Mouse (Mus musculus): ENCODE measurements around the gene Acbd7. TPM values are rescaled to one million over a fixed set of nuclear protein-coding genes. Genes with fewer than 3 reads are reported as not detected.

Acbd7 gene
- polyA plus RNA-seq, 1 experiment from 2014 or later, result 1.3 TPM

DNA sequence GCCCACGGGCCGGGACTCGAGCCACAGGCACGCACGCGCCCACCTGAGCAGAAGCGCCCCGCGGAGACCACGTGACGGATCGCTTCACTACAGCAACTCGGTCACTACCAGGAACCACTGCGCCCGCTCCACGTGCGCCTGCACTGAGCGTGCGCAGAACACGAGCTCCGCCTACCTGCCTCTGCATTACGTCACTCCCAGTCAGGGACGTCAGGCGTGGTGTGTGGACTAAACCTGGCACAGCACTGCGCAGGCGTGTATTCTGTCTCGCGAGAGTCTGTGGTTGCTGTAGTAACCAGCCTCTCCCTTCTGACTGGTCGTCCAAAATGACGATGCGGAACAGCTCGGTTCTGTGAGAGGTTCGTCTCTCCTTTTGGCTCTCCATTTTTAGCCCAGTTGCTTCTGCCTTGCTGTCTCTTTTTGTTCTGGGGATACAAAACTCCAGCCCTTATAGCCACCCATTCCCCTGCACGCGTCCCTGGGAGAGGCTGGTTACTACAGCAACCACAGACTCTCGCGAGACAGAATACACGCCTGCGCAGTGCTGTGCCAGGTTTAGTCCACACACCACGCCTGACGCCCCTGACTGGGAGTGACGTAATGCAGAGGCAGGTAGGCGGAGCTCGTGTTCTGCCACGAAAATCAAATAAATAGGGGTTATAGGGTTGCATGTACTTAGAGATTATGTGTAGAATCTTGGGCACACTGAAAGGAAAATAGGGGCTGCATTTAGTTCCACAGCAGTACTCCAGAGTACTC lies 3.3 kb upstream of the Acbd7 start, which contains the start of gene Rpp38:
Gene Rpp38 (minus strand): TSS at position 160 of the 759 bp plus-strand sequence.
- peak within 1 kb of the TSS; percentile 51 for H3K4me3 ChIP-seq
- no peaks in the 10 kb centered on the region for H3K9me3 ChIP-seq
- peak within 1 kb of the TSS; percentile 50 for H3K9ac ChIP-seq (replicated peaks)
- peak within 1 kb of the TSS; percentile 56 for H3K4me2 ChIP-seq (replicated peaks)
- WGBS, result under 1% methylated on average over 45 of the region's 45 CpGs
- peak; percentile 98 for ATAC-seq (replicated peaks)
- peaks cover 17% of the 10 kb centered on the region for H3K36me3 ChIP-seq
- H3K27ac ChIP-seq (replicated peaks), result peak within 1 kb of the TSS; percentile 82
- peaks cover 22% of the 10 kb centered on the region for H3K4me1 ChIP-seq
- H3K27me3 ChIP-seq, result 0 out of 2 replicates have a peak, but pooled peaks cover 9% of the 10 kb centered on the region

DNA sequence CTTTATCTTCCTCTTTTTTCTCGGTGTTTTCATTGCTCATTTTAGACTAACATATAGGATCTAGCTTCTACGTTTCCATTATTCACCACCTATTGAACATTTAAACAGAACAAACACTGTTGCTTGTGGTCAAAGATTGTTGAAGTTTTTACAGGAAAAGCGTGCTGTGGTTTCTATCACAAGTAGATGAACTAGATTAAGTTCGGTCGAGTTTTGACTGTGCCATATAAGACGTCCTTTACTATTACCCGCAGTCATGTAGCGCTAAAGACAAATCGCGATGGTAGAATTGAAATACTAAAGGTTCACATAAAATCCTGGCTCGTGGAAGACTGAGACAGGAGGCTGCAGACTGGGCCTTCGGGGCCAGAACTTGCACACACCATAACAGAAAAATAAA lies 2.2 kb upstream of the Acbd7 start:
- 0 out of 2 replicates have a peak, but pooled peaks cover 9% of the 10 kb centered on the region for H3K27me3 ChIP-seq
- no peak overlapping the region for H3K4me3 ChIP-seq
- peaks cover 7% of the 10 kb centered on the region; the same call in 1 of the 2 replicates for H3K36me3 ChIP-seq
- whole genome bisulfite sequencing, result 91% methylated on average over 12 of the region's 12 CpGs
- H3K4me1 ChIP-seq, result peaks cover 22% of the 10 kb centered on the region
- no peak overlapping the region for H3K9ac ChIP-seq (replicated peaks)
- no peaks in the 10 kb centered on the region for H3K9me3 ChIP-seq
- ATAC-seq (replicated peaks), result no peak
- no peak overlapping the region for H3K27ac ChIP-seq (replicated peaks)
- H3K4me2 ChIP-seq (replicated peaks), result no peak overlapping the region

DNA sequence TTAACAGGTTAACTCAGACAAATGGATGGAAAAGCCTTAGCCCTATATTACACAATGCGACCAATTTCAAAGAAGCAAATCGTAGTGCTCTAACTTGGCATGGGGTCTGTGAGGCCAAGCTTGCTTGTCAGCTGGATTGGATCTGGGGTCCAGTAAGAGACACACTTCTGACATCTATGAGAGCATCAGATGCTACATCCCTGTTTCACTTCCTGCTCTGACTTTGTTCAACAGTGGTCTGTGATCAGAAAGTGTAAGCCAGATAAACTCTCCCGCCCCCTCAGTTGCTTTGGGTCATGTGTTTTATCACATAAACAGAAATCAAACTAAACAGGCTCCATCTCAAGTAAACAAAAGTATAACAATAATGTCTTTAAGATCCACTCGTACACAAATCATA lies 12.5 kb downstream of the Acbd7 start:
- no peaks in the 10 kb centered on the region for H3K36me3 ChIP-seq
- no peaks in the 10 kb centered on the region for H3K4me1 ChIP-seq
- H3K4me3 ChIP-seq, result no peak overlapping the region
- ATAC-seq (replicated peaks), result no peak
- no peaks in the 10 kb centered on the region for H3K27me3 ChIP-seq
- no peak overlapping the region for H3K9ac ChIP-seq (replicated peaks)
- WGBS, result 80% methylated on average over 4 of the region's 4 CpGs
- H3K4me2 ChIP-seq (replicated peaks), result no peak overlapping the region
- no peak overlapping the region for H3K27ac ChIP-seq (replicated peaks)
- no peaks in the 10 kb centered on the region for H3K9me3 ChIP-seq

DNA sequence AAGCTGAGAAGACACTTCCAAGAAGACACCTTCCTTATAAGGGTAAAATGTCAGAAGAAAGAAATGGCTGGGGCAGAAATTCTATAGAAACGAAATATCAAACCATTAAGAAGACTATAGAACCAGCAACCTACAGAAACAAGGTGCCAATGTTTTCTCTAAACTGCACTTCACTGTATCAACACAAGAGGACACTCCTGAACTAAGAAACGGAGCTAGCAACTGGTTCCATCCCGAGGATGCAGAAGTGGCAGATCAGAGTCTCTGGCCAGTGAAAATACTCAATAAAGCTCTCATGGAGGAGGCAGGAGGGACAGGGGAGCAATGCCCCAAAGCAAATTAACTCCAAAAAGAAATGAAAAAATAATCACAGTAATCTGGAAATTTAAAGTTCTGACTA lies 13.0 kb downstream of the Acbd7 start:
- Histone ChIP-seq H3K27ac (replicated peaks) (no peak overlapping the region), H3K36me3 (no peaks in the 10 kb centered on the region), H3K4me1 (no peaks in the 10 kb centered on the region), H3K9ac (replicated peaks) (no peak overlapping the region), H3K4me3 (no peak overlapping the region), H3K4me2 (replicated peaks) (no peak overlapping the region), H3K9me3 (no peaks in the 10 kb centered on the region), H3K27me3 (no peaks in the 10 kb centered on the region)
- 19% methylated on average over 3 of the region's 3 CpGs for WGBS
- ATAC-seq (replicated peaks), result no peak

DNA sequence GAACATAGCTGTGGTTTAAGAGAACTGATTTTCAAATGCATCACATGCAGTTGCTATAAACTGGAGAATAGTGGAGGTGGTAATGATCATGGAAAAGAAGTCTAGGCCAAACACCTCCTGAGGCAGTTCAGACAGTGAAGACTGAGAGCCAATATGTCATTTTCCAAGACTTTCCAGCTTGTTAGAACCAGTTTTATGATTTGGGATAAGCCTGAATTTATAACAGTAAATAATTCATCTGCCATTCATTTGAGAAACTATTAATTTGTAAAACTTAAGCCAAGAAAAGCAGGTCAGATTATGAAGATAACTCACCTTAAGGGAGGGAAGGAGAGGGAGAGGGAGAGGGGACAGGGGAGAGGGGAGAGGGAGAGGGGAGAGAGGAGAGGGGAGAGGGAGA lies 17.2 kb downstream of the Acbd7 start:
- Histone ChIP-seq H3K9ac (replicated peaks) (no peak overlapping the region), H3K4me3 (no peak overlapping the region), H3K27me3 (no peaks in the 10 kb centered on the region), H3K36me3 (no peaks in the 10 kb centered on the region), H3K9me3 (no peaks in the 10 kb centered on the region), H3K4me2 (replicated peaks) (no peak overlapping the region), H3K4me1 (no peaks in the 10 kb centered on the region), H3K27ac (replicated peaks) (no peak overlapping the region)
- no peak for ATAC-seq (replicated peaks)

DNA sequence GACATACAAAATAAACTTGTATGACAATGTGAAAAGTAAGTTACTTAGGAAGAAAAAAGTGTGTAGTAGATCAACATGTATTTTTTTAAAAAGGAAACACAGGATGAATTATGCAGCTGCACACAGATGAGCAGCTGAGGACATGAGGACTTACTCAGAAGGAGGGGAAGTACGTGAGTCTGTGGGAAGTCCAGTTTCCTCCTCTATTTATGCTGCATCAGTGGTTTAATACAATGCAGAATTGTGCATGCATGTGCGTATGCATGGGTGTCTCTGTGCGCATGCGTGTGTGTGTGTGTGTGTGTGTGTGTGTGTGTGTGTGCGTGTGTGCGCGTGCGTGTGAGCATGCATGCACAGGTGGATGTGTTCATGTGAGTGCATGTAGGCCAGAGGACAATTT lies 19.8 kb downstream of the Acbd7 start:
- H3K4me1 ChIP-seq, result no peaks in the 10 kb centered on the region
- H3K9me3 ChIP-seq, result no peaks in the 10 kb centered on the region
- no peak overlapping the region for H3K9ac ChIP-seq (replicated peaks)
- no peaks in the 10 kb centered on the region for H3K36me3 ChIP-seq
- H3K4me2 ChIP-seq (replicated peaks), result no peak overlapping the region
- no peak overlapping the region for H3K4me3 ChIP-seq
- WGBS, result 93% methylated on average over 8 of the region's 8 CpGs
- no peak for ATAC-seq (replicated peaks)
- no peak overlapping the region for H3K27ac ChIP-seq (replicated peaks)
- H3K27me3 ChIP-seq, result no peaks in the 10 kb centered on the region

DNA sequence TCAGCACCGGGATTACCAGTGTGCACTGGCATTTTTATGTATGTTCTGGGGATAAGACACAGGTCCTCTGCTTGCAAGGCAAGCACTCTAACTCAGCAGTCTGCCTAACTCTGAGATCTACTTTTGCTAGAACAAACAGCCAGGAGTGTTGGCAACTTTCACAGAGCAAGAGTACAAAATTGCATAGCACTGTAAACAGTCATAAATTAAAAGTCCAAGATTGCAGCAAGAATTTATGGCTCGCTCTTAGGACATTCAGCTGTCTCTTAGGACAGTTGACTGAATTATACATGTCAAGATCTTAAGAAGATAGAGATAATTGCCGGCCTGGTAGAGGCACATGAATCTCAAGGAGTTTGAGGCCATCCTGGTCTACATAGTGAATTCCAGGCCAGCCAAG lies 20.3 kb downstream of the Acbd7 start:
- Histone ChIP-seq H3K4me1 (no peaks in the 10 kb centered on the region), H3K4me3 (no peak overlapping the region), H3K9me3 (no peaks in the 10 kb centered on the region), H3K27ac (replicated peaks) (no peak overlapping the region), H3K4me2 (replicated peaks) (no peak overlapping the region), H3K36me3 (no peaks in the 10 kb centered on the region), H3K27me3 (no peaks in the 10 kb centered on the region), H3K9ac (replicated peaks) (no peak overlapping the region)
- 78% methylated on average over 3 of the region's 3 CpGs for WGBS
- ATAC-seq (replicated peaks), result no peak

DNA sequence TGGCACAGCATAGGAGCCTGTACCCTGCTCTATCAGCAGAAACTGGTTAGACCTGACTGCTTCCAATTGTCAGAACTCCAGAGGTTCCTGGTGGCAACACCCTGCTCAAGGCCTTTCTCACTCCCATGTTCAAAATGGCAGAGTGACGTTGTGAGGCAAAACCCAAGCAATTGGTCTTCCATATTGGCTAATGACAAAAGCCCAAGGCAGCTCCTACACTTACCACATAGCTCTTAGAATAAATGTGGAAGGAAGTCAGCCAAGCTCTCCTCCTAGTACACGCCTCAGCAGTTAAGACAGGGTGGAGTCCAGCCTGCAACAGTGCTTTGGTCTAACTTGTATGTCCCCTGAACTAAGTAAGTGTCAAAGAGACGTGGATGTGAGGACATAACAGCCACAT lies 21.9 kb downstream of the Acbd7 start:
- no peak overlapping the region for H3K27ac ChIP-seq (replicated peaks)
- no peaks in the 10 kb centered on the region for H3K27me3 ChIP-seq
- H3K9ac ChIP-seq (replicated peaks), result no peak overlapping the region
- H3K4me2 ChIP-seq (replicated peaks), result no peak overlapping the region
- ATAC-seq (replicated peaks), result no peak
- H3K9me3 ChIP-seq, result no peaks in the 10 kb centered on the region
- H3K4me3 ChIP-seq, result no peak overlapping the region
- no peaks in the 10 kb centered on the region for H3K4me1 ChIP-seq
- H3K36me3 ChIP-seq, result no peaks in the 10 kb centered on the region
- WGBS, result 78% methylated on average over 3 of the region's 3 CpGs

DNA sequence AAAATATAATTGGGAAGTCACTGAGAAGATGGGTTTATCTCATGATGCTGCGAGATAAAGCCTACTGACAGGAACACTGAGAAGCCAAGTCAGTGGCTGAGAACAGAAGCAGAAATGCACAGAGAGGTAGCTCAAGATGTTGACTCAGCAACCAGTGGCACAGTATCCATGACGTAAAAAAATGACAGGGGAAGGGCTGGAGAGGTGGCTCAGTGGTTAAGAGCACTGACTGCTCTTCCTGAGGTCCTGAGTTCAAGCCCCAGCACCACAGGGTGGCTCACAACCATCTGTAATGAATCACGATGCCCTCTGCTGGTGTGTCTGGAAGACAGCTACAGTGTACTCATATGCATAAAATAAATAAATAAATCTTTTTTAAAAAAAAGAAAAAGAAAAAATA lies 25.1 kb downstream of the Acbd7 start:
- Histone ChIP-seq H3K4me3 (no peak overlapping the region), H3K9me3 (no peaks in the 10 kb centered on the region), H3K36me3 (no peaks in the 10 kb centered on the region), H3K4me1 (no peaks in the 10 kb centered on the region; the same call in 1 of the 2 replicates), H3K27me3 (no peaks in the 10 kb centered on the region), H3K9ac (replicated peaks) (no peak overlapping the region), H3K4me2 (replicated peaks) (no peak overlapping the region), H3K27ac (replicated peaks) (no peak overlapping the region)
- WGBS, result 91% methylated on average over 3 of the region's 3 CpGs
- no peak for ATAC-seq (replicated peaks)

DNA sequence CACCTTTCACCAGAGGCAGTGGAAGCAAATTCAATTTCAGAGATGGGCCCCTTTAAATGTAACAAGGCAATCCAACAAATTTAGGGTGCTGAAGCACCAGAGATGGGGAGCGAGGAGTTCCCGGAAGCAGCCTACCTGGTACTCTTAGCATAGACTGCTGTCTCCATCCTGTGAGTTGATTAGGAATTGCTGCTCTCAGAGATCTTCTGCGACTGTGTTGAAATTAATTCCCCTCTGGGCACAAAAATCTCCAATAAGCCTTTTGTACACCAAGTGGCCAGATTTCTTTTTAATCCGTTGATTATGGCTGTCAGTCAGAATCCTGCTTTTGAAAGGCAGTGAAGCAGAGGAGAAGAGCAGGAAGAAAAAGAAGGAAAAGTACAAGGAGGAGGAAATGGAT lies 29.2 kb downstream of the Acbd7 start:
- no peaks in the 10 kb centered on the region for H3K27me3 ChIP-seq
- no peaks in the 10 kb centered on the region for H3K36me3 ChIP-seq
- H3K9me3 ChIP-seq, result no peaks in the 10 kb centered on the region
- H3K4me2 ChIP-seq (replicated peaks), result no peak overlapping the region
- no peak for ATAC-seq (replicated peaks)
- H3K4me3 ChIP-seq, result no peak overlapping the region
- no peak overlapping the region for H3K27ac ChIP-seq (replicated peaks)
- H3K4me1 ChIP-seq, result no peaks in the 10 kb centered on the region; the same call in 1 of the 2 replicates
- no peak overlapping the region for H3K9ac ChIP-seq (replicated peaks)
- WGBS, result 22% methylated on average over 4 of the region's 4 CpGs

DNA sequence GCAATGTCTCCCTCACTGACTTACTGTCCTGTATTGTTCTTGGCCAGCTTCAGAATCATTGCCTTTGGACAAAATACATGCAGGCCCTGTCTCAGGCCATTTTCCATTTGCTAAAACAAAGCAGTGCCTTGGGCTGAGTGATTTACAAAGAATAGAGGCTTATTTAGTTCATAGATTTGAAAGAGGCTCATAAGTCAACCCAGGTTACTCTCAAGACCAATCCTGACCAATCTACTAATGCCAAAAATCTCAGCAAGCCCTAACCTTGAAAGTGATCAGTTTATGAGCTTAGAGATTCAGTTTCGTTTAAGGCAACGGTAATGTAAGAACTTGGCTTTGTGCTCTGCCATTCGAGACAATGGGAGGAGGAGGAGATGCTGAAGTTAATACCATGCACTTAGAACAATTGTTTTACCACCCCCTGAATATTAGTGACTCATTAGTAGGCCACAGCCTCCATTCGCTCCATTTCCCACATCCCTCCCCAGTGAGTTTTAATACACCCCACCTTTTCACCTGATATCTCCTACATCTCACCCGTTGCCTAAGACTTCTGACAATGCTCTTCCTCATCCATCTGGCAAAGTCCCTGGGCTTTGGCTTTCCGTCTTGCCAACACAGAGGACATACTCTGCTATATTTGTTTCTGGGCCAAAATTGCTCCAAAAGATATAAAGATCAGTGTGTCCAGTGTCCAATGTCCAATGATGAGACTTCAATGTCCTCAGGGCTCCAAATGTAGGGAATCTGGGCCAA lies 51.3 kb downstream of the Acbd7 start:
- no peak overlapping the region for H3K9ac ChIP-seq (replicated peaks)
- 77% methylated on average over 6 of the region's 6 CpGs for WGBS
- no peaks in the 10 kb centered on the region for H3K27me3 ChIP-seq
- no peak overlapping the region for H3K27ac ChIP-seq (replicated peaks)
- H3K36me3 ChIP-seq, result no peaks in the 10 kb centered on the region
- H3K4me1 ChIP-seq, result no peaks in the 10 kb centered on the region
- H3K4me3 ChIP-seq, result no peak overlapping the region
- H3K4me2 ChIP-seq (replicated peaks), result no peak overlapping the region
- no peaks in the 10 kb centered on the region for H3K9me3 ChIP-seq
- ATAC-seq (replicated peaks), result no peak
